Mouse (Mus musculus) liver, adult 2 months (tissue): ENCODE measurements around the gene Scamp1.

Source experiments
- CTCF ChIP-seq: fragments of 200-500 bp; IDR thresholded peaks from 2 replicates; pipeline ENCODE4 v1.5.1; 2011; ENCODE audit warnings: low read depth, low read length, control low read depth
- POLR2A ChIP-seq: fragments of 200-500 bp; IDR thresholded peaks from 2 replicates; pipeline ENCODE4 v1.6.1; 2011; ENCODE audit warnings: low read length, control low read depth; ENCODE audit not compliant: insufficient read depth; ENCODE audit errors: extremely low read depth

DNA sequence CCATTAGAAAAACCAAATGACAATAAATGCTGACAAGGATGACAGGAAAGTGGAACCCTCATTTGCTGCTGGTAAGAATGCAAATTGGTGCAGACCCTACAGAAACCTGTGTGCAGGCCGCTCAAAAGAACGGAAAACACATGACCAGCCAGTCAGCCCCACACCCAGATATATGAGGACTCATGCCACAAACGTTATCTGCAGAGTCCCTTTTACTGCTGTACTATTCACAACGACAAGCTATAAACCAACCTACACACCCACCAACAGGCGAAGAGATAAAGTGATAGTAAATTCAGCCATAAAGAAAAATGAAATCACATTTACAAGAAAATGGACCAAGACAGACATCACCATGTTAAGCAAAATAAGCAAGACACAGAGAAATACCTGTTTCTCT is 26.4 kb downstream of the Scamp1 start:
- TF ChIP-seq CTCF = no peak
- TF ChIP-seq POLR2A = no peak
